Mouse (Mus musculus): ENCODE results near the gene Cers5. TPM values are rescaled to one million over a fixed set of nuclear protein-coding genes. Genes with fewer than 3 reads are reported as not detected.
"Not testable (repeated sequence)": the region's sequence is repeated elsewhere in the genome, so short reads cannot be mapped to it uniquely, and the experiment has no call there.

Cers5 gene
- total RNA-seq, 2 experiments from 2014 or later, result 43.6 to 47.2 TPM

DNA sequence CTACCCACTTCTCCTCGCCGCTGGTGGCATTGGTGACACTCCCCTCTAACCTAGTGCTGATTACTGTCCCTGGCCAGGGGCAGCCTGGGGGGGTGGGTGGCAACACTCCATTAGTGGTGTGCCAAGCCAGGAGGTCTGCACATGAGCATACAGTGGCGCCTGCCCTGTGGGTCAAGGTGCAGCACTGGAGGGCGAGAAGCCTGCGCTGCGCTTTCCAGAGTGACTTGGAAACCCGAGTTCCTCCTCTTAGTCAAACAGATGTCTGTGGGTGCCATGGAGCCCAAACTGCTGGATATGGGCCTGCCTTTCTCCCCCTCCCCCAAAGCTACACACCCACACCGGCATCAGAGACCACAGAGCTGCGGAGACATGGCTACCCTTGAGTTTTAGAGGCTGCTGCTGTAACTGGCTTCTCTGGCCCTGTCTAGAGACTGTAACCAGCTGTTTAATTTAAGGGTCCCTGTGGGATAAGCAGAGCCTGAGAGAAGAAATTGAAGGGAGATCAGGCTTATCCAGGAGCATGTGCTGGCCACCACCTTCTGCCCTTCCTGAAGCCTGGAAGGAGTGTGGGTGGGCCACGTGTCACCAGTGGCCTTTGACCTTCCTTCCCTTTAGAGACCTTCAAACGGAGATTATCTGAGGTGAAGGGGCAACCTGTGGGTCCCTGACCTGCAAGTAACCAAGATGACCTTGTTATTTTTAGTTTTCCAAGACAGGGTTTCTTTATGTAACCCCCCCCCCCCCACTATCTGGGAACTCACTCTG lies 56.5 kb downstream of the Cers5 start:
- intact Hi-C loops (cut with DNase I), result no loop called here
- DNase-seq (ENCODE audit: extremely low spot score in 1 of 2, low spot score in 2 of 2), result peak in 1 of 2 experiments; percentile 45

DNA sequence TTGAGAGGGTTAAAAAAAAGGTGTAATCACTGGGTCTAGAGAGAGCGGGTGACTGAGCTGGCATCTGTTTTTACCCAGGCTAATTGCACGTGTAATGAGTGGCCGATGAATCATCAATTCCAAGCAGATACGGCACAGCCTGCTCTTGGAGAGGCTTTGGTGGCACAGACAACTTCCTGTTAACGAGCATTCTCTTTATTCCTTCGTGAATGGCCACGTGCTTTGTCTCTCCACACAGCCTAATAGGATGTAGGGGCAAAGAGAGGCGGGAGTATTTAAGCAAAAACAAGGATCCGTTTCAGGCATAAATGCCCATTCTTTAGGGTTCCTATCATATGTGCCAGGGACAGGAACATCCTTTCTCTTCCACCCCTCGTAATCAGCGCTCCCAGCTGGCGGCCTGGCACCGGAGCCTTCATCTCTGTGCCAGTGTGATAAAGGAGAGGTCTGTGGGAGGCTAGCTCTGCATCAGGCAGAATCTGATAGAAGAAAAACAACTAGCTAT lies 57.3 kb downstream of the Cers5 start:
- intact Hi-C loops (cut with DNase I), result no loop called here

DNA sequence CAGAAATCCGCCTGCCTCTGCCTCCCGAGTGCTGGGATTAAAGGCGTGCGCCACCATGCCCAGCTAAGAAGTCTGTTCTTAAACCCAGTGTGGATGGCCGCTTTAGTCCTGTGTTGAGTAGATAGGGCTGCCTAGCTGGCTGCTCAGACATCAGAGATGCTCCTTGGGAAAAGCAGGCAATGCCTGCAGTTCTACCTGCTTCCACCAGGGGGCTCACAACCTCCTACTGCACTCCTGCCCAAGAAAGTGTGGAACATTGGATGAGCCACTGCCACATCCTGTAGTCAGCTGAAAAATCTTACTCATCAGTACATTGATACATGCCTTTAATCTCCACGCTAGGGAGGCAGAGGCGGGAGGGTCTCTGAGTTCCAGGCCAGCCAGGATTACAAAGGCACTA lies 57.8 kb downstream of the Cers5 start:
- intact Hi-C loops (cut with DNase I), result no loop called here
- DNase-seq (ENCODE audit: extremely low spot score in 1 of 2, low spot score in 2 of 2), result peak; percentile 81 to 84

More for the DNA sequence above, 57.3 kb downstream of the Cers5 start:
- DNase-seq (ENCODE audit: extremely low spot score in 1 of 2, low spot score in 2 of 2), result peak in 1 of 2 experiments; percentile 65

DNA sequence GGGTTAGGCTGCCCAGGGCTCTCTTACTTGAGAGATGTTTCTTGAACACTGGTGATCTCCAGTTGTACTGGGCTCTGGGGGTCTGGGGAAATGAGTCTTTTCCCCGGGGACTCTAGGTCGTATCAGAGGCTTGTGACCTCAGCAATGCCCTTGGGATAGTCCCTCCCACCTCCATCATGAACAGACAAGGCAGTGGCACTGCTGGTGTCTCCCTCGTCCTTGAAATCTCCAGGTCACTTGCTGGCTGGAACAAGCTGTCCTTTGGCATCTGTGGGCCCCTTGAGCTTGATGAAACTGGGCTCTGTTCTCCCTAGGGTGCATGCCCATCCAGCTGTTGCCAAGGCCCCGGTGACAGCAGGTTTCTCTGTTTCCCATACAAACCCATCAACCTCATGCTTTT lies 58.5 kb downstream of the Cers5 start:
- intact Hi-C loops (cut with DNase I), result no loop called here
- DNase-seq (ENCODE audit: extremely low spot score in 1 of 2, low spot score in 2 of 2), result no peak

DNA sequence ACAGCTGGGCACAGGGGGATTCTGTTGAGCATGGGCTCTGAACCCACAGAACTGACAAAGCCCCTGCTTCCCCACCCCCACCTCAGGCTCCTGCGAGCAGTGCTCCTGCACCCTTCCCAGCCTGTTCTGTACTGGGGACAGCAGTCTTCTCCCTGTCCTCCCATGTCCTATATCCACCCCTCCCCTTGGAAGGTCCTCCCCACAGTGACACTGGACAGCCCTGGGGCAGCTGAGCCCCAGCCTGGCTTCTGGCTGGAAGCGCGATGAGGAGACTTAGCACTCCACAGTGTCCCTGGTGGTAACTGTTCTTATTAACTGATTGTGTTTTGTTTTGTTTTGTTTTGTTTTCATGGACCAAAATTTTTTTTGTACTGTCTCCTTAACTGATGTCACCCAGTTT lies 59.1 kb downstream of the Cers5 start:
- intact Hi-C loops (cut with DNase I), result no loop called here
- peak in 1 of 2 experiments; percentile 44 for DNase-seq (ENCODE audit: extremely low spot score in 1 of 2, low spot score in 2 of 2)

DNA sequence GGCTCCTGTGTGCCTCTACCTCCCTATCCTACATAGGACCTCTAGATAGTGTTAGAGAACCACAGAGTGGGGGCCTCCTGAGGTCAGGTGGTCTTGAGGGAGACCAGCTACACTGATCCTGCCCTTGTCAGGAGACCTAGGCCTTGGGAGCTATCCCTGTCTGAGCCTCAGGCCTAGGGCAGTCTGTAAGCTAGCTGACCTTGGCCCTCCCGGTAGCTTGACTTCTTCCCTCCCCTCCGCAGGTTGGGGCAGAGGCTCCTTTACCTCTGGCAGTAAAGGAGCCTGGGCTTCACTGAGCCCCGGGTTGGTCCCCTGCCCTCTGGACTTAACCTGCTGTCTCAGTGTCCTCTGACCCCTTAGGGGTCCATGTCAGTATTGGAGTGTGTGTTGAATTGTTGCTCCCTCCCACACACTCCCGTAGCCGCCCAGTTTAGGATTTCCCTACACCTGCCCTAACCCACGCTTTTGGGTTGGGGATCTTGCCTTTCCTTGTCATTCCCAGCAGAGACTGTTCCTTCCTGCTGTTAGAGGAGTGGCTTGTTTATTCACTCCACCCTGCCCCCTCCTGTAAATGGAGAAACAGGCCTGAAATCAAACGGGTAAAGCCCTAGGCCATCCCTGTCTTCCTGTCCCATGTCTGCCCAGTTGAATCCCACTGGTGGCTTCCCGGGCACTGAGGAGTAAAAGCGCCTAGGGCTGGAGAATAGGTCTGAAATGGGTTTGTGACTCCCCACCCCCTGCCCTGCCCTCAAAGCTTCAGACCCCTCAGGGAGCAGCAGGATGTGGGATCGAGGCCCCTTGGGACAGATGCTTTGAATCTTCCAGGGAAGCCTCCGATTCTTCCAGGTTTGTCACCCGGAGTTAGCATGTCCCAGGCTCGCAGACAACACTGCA lies 59.8 kb downstream of the Cers5 start:
- intact Hi-C loops (cut with DNase I), result no loop called here
- DNase-seq (ENCODE audit: extremely low spot score in 1 of 2, low spot score in 2 of 2), result peak in 1 of 2 experiments; percentile 47

DNA sequence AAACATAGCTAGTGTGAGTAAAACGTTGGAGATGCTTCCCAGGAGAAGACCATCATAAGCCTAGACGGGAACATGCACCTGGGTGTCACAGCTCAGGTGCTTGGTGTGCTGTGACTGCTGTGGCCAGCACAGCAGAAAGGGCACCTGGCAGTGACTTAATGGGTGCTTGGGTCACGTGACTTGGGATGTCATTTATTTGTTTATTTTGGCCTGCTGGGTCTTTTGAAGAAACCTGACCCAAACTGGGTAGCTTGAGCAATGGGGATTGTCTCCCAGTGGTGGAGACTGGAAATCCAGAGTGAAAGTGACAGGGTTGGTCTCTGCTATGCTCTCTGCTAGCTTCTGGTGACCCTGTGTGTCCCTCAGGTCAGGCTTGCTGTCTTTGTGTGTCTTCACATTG lies 61.2 kb downstream of the Cers5 start:
- no peak for DNase-seq (ENCODE audit: extremely low spot score in 1 of 2, low spot score in 2 of 2)
- intact Hi-C loops (cut with DNase I), result no loop called here

DNA sequence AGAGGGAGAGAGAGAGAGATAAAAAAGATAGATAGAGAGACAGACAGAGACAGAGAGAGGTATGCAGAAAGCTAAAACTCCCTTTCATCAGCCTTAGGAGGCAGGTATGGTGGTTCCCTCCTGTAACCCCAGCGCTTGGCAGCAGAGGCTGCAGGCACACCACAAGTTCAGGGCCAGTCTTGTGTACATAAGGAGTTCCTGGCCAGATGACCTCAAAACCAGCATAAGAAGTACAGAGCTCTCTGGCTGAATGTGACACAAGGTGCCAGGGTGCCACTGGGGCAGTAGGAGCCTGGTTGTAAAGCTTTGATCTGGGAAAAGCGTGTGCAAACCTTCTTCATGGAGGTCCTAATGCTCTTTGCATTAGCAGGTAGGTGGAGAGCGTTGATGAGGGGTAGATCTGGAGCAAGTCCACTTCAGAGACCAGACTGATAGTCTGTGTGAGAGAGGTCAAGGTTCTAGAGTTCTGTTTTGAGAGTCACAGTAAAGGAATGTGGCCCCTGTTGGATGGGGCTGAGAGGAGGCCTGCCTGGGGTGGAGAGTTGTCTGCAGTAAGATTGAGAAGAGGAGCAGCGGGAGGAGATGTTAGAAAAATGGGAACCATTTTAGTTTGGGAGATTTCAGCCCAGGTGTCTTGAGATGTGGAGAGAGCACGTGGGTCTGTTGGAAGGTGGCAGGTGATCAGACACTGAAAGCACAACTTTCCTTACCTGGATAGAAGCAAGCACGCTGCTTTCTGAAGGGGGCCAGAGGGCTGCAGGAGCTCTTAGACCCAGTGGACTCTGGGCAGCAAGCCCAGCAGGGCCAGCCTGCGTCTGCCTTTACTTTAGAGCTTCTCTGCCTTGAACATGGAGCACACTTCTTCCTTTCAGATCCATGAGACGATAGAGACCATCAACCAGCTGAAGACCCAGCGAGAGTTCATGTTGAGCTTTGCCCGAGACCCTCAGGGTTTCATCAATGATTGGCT lies 62.2 kb downstream of the Cers5 start:
- no peak for DNase-seq (ENCODE audit: extremely low spot score in 1 of 2, low spot score in 2 of 2)
- intact Hi-C loops (cut with DNase I), result no loop called here

DNA sequence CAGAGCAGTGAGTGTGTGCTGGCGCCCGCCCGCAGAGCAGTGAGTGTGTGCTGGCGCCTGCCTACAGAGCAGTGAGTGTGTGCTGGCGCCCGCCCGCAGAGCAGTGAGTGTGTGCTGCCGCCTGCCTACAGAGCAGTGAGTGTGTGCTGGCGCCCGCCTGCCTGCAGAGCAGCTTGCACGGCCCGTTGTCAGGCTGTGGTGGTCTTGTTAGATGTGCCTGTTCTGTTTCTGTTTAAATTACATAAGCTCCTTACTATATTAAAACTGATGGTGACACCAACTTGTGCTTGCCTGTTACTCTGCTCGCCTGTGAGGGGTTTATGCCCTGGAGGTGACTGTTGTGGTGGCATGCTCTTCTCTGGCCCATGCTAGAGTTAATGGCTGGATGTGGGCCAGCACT lies 64.5 kb downstream of the Cers5 start:
- no peak for DNase-seq (ENCODE audit: extremely low spot score in 1 of 2, low spot score in 2 of 2)
- intact Hi-C loops (cut with DNase I), result no loop called here

DNA sequence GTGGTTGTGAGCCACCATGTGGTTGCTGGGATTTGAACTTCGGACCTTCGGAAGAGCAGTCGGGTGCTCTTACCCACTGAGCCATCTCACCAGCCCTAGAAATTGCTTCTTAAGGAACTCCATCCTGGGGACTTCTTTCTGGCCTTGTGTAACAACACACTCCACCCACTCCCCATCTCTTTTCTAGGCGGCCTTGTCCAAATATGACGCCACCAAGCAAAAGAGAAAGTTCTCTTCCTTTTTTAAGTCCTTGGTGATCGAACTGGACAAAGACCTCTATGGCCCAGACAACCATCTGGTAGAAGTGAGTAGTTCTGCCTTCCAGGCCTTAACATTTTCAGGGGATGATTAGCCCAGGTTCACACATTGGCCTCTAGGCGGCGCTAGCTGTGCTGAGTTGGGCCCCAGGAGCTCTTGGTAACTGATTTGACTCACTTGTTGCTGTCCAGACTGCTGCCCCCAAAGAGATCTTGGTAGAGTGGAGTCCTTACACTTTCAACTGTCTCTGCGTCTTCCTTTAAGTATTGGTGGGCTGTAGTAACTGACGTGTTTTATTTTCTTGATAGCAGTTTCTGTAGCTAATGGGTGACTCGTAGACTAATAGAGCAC lies 67.1 kb downstream of the Cers5 start, which contains the start of gene Gm17349:
Gm17349 (minus strand) TSS at position 51 of the 609 bp plus-strand sequence.
- intact Hi-C loops (cut with DNase I), result no loop called here
- peak in 1 of 2 experiments; percentile 69 for DNase-seq (ENCODE audit: extremely low spot score in 1 of 2, low spot score in 2 of 2)

DNA sequence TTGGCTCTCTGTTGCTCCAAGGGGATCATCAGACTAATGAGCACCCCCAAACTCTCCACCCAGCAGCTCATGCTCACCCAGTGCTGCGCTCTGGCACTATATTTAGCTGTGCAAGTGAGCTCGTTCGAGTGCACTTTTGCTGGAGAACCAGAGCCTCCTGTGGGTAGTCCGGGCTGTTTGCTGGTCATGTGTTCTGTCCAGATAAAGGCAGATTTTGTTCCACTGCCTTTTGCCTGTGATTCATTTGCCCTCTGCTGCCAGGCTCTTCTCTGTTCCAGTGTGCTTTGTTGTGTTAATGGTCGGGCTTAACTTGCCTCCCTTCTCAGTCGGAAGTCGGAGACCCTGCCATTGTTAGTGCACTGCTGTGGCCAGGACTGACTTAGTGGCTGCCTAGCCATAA lies 67.8 kb downstream of the Cers5 start:
- DNase-seq (ENCODE audit: extremely low spot score in 1 of 2, low spot score in 2 of 2), result no peak
- intact Hi-C loops (cut with DNase I), result no loop called here

DNA sequence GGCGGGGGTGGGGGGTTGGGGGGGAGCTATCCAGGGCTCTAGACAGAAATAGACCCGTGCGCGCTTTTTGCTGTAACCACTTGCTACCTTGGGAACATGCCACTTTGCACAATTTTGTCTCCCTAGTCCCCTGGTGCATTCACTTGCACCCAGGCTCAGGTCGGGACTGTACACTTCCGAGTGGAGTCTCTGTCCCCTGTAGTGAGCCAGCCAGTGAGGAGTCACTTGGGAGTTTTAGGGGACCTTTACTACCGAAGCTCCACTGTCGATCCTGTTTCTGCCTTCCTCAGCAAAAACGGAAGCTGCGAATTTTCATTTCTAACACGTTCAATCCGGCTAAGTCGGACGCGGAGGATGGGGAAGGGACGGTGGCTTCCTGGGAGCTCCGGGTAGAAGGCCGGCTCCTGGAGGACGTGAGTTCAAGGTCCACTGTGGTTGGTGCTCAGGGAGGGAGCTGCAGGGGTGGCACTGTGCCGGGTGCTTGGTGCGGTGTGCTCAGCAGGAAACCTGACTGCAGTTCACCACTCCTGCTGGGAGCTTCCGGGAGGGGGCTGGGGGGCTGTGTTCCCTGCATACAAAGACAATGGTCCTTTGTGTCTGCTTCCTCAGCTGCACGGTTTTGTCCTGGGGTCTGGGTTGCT lies 68.5 kb downstream of the Cers5 start:
- intact Hi-C loops (cut with DNase I), result no loop called here
- DNase-seq (ENCODE audit: extremely low spot score in 1 of 2, low spot score in 2 of 2), result peak in 1 of 2 experiments; percentile 77

DNA sequence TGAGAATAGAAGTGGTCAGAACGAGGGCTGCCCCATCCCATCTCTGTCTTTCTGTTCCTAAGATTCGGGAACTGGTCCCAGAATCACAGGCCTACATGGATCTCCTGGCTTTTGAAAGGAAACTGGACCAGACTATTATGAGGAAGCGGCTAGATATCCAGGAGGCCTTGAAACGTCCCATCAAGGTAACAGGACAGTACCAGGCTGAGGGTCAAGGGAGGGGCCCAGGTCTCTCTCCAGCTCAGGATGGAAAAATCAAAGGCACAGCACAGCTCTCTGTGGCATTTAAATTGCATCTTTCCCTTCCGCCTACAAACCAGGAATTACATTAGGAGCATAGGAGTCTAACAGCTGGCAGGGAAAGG lies 69.0 kb downstream of the Cers5 start:
- no peak for DNase-seq (ENCODE audit: extremely low spot score in 1 of 2, low spot score in 2 of 2)
- intact Hi-C loops (cut with DNase I), result no loop called here

DNA sequence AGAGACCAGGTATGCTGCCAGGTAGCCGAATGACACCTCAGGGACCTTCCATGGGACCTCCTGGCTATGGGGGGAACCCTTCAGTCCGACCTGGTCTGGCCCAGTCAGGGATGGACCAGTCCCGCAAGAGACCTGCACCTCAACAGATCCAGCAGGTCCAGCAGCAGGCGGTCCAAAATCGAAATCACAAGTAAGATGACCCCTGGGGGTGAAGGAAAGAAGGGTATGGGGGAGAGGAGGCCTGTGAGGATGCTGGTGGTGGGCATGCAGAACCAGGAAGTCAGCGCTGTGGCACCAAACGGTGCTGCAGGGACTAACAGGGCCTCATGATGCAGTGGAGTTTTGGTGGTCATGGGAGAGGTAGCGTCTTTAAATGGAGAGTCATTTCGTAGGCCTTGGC lies 69.6 kb downstream of the Cers5 start:
- no peak for DNase-seq (ENCODE audit: extremely low spot score in 1 of 2, low spot score in 2 of 2)
- intact Hi-C loops (cut with DNase I), result no loop called here

DNA sequence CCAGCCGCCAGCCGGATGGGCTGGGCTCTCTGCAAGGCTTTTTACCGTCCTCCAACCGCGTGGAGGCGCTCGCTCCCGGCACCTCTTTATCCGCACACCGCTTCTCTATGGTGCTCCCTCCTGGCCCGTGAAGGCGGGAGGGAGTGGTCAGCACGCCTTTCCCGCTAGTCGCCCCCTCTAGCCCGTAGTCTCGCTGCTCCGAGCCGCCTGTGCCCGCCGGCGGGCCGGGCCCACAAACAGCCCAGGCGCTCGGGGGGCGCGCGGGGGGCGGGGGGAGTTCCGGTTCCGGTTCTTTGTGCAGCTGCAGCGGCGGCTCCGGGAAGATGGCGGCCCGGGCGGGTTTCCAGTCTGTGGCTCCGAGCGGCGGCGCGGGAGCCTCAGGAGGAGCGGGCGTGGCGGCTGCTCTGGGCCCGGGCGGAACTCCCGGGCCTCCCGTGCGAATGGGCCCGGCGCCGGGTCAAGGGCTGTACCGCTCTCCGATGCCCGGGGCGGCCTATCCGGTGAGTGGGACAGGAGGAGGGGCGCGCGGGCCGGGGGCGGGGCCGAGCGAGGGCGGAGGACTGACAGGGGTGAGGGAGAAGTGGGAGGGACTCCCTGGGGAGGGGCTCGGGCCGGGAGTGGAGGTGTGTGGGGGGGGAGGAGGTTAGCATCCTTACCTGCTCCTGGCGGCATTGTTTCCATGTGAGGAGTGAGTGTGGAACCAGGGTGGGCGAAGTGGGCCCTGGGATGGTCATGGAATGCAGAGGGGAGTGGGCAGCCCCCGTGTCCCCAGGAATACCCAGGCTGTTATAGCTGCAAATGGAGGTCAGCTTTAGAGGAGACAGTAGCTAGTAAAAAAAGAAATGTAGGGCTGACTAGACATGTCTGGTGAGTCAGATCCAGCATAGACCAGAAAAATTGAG lies 70.4 kb downstream of the Cers5 start, which contains the start of gene Smarcd1:
Smarcd1 (plus strand) TSS at position 131 of the 902 bp plus-strand sequence.
- peak; percentile 95 to 96 for DNase-seq (ENCODE audit: extremely low spot score in 1 of 2, low spot score in 2 of 2)
- intact Hi-C loops (cut with DNase I), result no loop called here

DNA sequence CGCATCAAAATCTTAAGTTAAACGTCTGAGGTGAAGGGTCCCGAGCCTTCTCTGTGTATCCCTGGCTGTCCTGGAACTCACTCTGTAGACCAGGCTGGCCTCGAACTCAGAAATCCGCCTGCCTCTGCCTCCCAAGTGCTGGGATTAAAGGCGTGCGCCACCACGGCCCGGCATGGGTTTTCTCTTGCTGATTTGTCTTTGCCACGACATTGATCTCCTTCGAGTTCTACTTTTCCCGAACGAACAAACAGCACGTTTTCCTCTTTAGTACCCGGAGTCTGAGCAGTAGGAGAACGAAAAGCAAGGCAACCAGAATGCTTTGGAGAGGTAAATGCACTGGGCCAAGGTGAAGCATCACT lies 71.1 kb downstream of the Cers5 start:
- not testable (repeated sequence) for DNase-seq (ENCODE audit: extremely low spot score in 1 of 2, low spot score in 2 of 2)

More for the DNA sequence above, 71.1 kb downstream of the Cers5 start:
- intact Hi-C loops (cut with DNase I), result not testable (repeated sequence)

Data from left cerebral cortex, postnatal 10 days (tissue).